Mouse (Mus musculus) limb, embryonic 14.5 days (tissue): ENCODE data around the gene Hnrnpd. TPM values are rescaled to one million over a fixed set of nuclear protein-coding genes. Genes with fewer than 3 reads are reported as not detected.

Experiments
- ATAC-seq: fragments of 200-750 bp; cut with Nextera tagmentation; 2 replicates; pipeline ENCODE4 v1.8.0; 2017; ENCODE audit warnings: low read depth, moderate number of reproducible peaks, moderate TSS enrichment; ENCODE audit not compliant: low FRiP score
- DNase-seq: peaks from one replicate; pipeline ENCODE4 v3.0.0-alpha.2; 2015; ENCODE audit warnings: low spot score
- H3K27ac ChIP-seq: fragments of 300-500 bp; sonication (generic); replicated peaks from 2 replicates; pipeline ENCODE4 v1.5.1; 2014; ENCODE audit warnings: low read depth, mild to moderate bottlenecking, low read length, moderate library complexity, mixed read lengths
- H3K27me3 ChIP-seq: fragments of 300-500 bp; sonication (generic); 2 replicates; pipeline ENCODE4 v1.6.1; 2014; ENCODE audit warnings: low read length, mixed read lengths; ENCODE audit not compliant: control insufficient read depth, insufficient read depth
- H3K36me3 ChIP-seq: fragments of 300-500 bp; sonication (generic); 2 replicates; pipeline ENCODE4 v1.6.1; 2014; ENCODE audit warnings: mild to moderate bottlenecking, low read length, moderate library complexity, mixed read lengths; ENCODE audit not compliant: control insufficient read depth, insufficient read depth
- H3K4me1 ChIP-seq: fragments of 300-500 bp; sonication (generic); 2 replicates; pipeline ENCODE4 v1.6.1; 2014; ENCODE audit warnings: antibody characterized with exemption, low read length, mixed read lengths; ENCODE audit not compliant: control insufficient read depth, insufficient read depth
- H3K4me2 ChIP-seq: fragments of 300-500 bp; sonication (generic); replicated peaks from 2 replicates; pipeline ENCODE4 v1.6.1; 2014; ENCODE audit warnings: low read depth, mild to moderate bottlenecking, low read length, moderate library complexity; ENCODE audit not compliant: severe bottlenecking
- H3K4me3 ChIP-seq: fragments of 300-500 bp; sonication (generic); replicated peaks from 2 replicates; pipeline ENCODE4 v1.5.1; 2014; ENCODE audit warnings: low read length
- H3K9ac ChIP-seq: fragments of 300-500 bp; sonication (generic); 2 replicates; pipeline ENCODE4 v1.6.1; 2014; ENCODE audit warnings: mild to moderate bottlenecking, low read depth, low read length, moderate library complexity; ENCODE audit not compliant: severe bottlenecking
- H3K9me3 ChIP-seq: fragments of 300-500 bp; sonication (generic); 2 replicates; pipeline ENCODE4 v1.6.1; 2016; ENCODE audit warnings: low read length; ENCODE audit not compliant: control insufficient read depth
- POLR2A ChIP-seq: fragments of 200-500 bp; IDR thresholded peaks from 2 replicates; pipeline ENCODE4 v1.8.0; 2012; ENCODE audit warnings: inconsistent platforms, mild to moderate bottlenecking, moderate library complexity, borderline replicate concordance; ENCODE audit not compliant: insufficient read depth, insufficient read length; ENCODE audit errors: extremely low read depth
- WGBS: fragments of 180-500 bp; shearing (Covaris S2); extraction: QIAGEN DNeasy Blood & Tissue Kit; methylation state at CpG from one replicate; pipeline ENCODE4 v1.1.7; 2014; 5-methylcytosine and 5-hydroxymethylcytosine counted together
- polyA plus RNA-seq, 2 experiments: library from polyadenylated mRNA; depleted of rRNA in 1 of 2; stranded (reverse) in 1 of 2; unstranded in 1 of 2; fragments of >200 nt; fragmentation: Nextera tagmentation in 1 of 2; extraction: Ambion mirVana in 1 of 2; gene quantifications; 2 replicates each; pipeline versions ENCODE4 v1.2.1 to v1.2.3; 2012 to 2014

Gene Hnrnpd
- polyA plus RNA-seq, 2 experiments = 168 to 369 TPM

DNA sequence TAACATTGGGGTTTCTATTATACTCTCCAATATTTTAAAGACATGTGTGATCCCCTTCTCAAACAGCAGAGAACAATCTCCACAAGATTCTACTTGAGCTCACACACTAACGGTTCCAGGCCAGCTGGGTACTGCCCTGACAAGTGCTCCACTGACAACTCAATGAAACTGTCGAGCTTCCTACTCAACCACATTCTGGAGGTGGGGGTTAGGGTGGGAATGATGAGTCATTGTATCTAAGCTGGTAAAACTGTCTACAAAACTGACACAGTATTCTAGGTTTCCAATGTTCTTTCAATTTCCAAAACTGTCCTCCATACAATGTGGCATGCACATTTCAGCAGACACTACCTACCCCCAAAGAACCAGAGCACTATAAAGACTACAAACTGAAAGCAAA lies 4.8 kb downstream of the Hnrnpd start:
- DNase-seq (no peak), ATAC-seq (no peak)
- 45% methylated on average over 2 of the region's 2 CpGs for whole genome bisulfite sequencing
- TF ChIP-seq POLR2A = no peak
- H3K27ac ChIP-seq = no peak overlapping the region
- peaks cover 17% of the 10 kb centered on the region for H3K4me1 ChIP-seq
- H3K9me3 ChIP-seq = no peaks in the 10 kb centered on the region
- no peak overlapping the region; the same call in 1 of the 2 replicates for H3K4me2 ChIP-seq
- peaks cover 30% of the 10 kb centered on the region for H3K36me3 ChIP-seq
- H3K9ac ChIP-seq = no peak overlapping the region
- no peaks in the 10 kb centered on the region for H3K27me3 ChIP-seq
- H3K4me3 ChIP-seq = no peak overlapping the region

DNA sequence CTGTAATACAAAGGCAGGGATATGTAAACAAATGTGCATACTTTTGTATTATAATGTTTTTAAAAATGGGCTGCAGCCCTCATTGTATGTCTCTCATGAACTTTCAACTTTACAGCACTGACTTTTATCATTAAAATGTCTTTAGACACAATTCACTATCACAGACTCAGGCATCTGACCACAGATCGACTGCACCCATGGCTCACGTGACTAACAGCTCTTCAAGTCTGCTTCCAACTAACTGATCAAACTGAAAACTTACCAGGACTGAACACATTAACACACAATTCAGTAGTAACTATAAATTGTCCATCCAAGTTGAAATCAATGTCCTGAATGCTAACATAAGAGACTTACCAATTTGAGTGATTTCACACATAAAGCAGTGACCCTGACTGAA lies 18.8 kb downstream of the Hnrnpd start:
- H3K9me3 ChIP-seq = no peaks in the 10 kb centered on the region

DNA sequence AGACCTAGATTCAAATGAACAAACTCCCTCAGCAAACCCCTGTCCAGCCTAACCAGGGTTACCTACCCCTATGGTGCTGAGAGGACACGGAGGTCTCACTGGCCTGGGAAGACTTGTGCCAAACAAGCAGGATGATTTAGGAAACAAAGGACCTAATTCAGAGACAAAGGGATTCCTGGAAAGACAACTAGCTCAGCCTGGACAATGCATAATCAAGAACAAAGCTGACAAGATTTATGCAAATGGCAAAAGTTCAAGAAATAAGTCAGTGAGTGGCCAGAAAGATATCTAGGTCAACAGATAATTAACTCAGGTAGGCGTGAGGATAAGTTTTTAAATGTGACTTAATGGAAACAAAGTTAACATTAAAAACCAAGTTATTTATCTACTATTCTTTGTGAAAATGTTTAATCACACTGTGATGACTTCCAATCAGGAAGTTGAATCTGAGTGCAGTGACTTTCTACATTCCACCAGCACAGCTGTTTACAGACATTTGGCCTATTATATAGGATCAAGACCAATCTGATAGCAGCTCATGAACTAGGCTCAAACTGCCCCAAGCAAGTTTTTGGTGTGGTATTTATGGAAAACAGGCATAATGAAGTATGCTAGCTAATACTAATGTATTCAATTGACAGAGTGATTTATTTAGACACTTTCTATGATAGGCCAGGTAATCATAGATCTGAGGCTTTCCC lies 19.4 kb downstream of the Hnrnpd start:
- DNase-seq = no peak
- 91% methylated on average over 2 of the region's 2 CpGs for WGBS
- no peak overlapping the region for H3K4me3 ChIP-seq

More for the DNA sequence above, 18.8 kb downstream of the Hnrnpd start:
- Histone ChIP-seq H3K36me3 (peaks cover 66% of the 10 kb centered on the region), H3K4me1 (no peaks in the 10 kb centered on the region), H3K9ac (no peak overlapping the region), H3K4me2 (no peak overlapping the region), H3K27me3 (no peaks in the 10 kb centered on the region), H3K27ac (no peak overlapping the region), H3K4me3 (no peak overlapping the region)
- WGBS = 88% methylated on average over 2 of the region's 2 CpGs
- ATAC-seq (no peak), DNase-seq (no peak)
- TF ChIP-seq POLR2A = no peak

DNA sequence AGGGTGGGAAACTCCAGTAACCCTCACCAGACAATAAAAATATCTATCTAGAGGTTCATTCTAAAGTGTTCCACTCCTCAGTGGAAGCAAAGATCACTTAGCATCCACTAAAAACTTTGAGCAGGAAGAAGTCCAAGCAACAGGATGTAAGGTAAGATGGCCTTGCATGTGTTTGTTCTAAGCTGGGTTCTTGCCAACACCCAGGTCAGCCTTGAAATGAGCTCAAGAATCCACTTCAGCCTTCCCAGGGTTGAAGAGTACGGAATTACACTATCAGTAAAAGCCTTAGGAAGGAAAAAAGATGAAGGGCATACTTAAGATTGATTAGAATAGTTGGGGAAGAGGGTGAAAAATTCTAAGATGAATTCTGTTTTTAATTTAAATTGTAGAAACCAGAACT lies 20.1 kb downstream of the Hnrnpd start:
- Histone ChIP-seq H3K9ac (no peak overlapping the region), H3K4me1 (no peaks in the 10 kb centered on the region), H3K9me3 (no peaks in the 10 kb centered on the region), H3K36me3 (peaks cover 58% of the 10 kb centered on the region), H3K4me3 (no peak overlapping the region), H3K27me3 (no peaks in the 10 kb centered on the region), H3K27ac (no peak overlapping the region), H3K4me2 (no peak overlapping the region)
- ATAC-seq (no peak), DNase-seq (no peak)
- 86% methylated on average over 1 of the region's 1 CpGs for WGBS
- no peak for TF ChIP-seq POLR2A

More for the DNA sequence above, 19.4 kb downstream of the Hnrnpd start:
- no peaks in the 10 kb centered on the region for H3K9me3 ChIP-seq
- no peak overlapping the region for H3K4me2 ChIP-seq
- ATAC-seq = no peak
- no peak overlapping the region for H3K27ac ChIP-seq
- H3K36me3 ChIP-seq = peaks cover 62% of the 10 kb centered on the region
- no peak for TF ChIP-seq POLR2A
- no peaks in the 10 kb centered on the region for H3K27me3 ChIP-seq
- H3K4me1 ChIP-seq = no peaks in the 10 kb centered on the region
- no peak overlapping the region for H3K9ac ChIP-seq

DNA sequence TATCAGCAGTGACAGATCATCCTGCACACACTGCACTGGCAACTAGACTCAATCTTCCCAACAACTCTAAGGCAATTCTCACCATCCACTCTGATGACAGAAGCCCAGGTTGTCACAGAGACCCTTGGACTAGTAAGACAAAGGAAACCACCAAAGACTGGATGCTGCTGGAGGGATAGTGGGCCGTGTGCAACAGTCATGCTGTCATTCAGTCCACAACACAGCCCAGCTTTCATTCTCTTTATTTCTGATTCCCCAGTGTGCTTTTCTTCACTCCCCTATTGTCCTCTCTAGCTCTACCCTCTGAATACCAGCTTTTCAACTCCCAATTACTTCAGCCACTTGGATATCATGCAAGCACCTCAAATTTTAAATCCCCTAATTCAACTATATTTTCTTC lies 24.9 kb downstream of the Hnrnpd start:
- H3K36me3 ChIP-seq = peaks cover 24% of the 10 kb centered on the region
- H3K4me3 ChIP-seq = no peak overlapping the region
- no peak overlapping the region for H3K27ac ChIP-seq
- 69% methylated on average over 1 of the region's 1 CpGs for WGBS
- H3K27me3 ChIP-seq = no peaks in the 10 kb centered on the region
- H3K4me2 ChIP-seq = no peak overlapping the region
- no peak for DNase-seq
- TF ChIP-seq POLR2A = no peak
- no peak for ATAC-seq
- no peaks in the 10 kb centered on the region for H3K9me3 ChIP-seq
- H3K9ac ChIP-seq = no peak overlapping the region
- H3K4me1 ChIP-seq = no peaks in the 10 kb centered on the region

DNA sequence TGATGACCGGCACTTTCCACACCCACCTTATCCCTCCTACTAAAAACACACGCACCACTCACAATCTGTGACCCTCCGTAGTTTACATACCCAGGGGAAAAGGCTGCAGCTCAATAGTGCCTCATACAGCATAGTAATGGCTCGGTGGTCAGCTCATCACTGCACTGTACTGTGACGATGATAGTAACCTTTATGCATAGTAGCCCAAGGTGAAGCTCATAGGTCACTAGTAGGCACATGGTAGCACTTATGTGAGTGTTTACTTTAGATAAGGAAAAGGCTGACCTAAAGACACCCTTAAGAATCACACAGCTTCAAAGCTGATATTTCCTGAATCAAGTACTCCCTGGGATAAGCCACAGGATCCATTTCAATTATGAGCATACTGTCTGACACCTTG lies 26.2 kb downstream of the Hnrnpd start:
- Histone ChIP-seq H3K4me3 (no peak overlapping the region), H3K9ac (no peak overlapping the region), H3K36me3 (peaks cover 13% of the 10 kb centered on the region), H3K27me3 (no peaks in the 10 kb centered on the region), H3K9me3 (no peaks in the 10 kb centered on the region), H3K4me1 (no peaks in the 10 kb centered on the region), H3K27ac (no peak overlapping the region), H3K4me2 (no peak overlapping the region)
- TF ChIP-seq POLR2A = no peak
- ATAC-seq (0 out of 2 replicates have a peak, but pooled peaks have one; percentile 14), DNase-seq (no peak)
- 87% methylated on average over 5 of the region's 5 CpGs for WGBS
